Mouse (Mus musculus) heart, postnatal 0 days (tissue): ENCODE results near the gene Timm50.

Experiments
- CTCF ChIP-seq: IDR thresholded peaks from 2 replicates; pipeline ENCODE4 v1.5.1; 2016; ENCODE audit warnings: antibody characterized with exemption, control low read depth, low read depth
- EP300 ChIP-seq: IDR thresholded peaks from 2 replicates; pipeline ENCODE4 v1.6.1; 2016; ENCODE audit warnings: antibody characterized with exemption, low read depth

DNA sequence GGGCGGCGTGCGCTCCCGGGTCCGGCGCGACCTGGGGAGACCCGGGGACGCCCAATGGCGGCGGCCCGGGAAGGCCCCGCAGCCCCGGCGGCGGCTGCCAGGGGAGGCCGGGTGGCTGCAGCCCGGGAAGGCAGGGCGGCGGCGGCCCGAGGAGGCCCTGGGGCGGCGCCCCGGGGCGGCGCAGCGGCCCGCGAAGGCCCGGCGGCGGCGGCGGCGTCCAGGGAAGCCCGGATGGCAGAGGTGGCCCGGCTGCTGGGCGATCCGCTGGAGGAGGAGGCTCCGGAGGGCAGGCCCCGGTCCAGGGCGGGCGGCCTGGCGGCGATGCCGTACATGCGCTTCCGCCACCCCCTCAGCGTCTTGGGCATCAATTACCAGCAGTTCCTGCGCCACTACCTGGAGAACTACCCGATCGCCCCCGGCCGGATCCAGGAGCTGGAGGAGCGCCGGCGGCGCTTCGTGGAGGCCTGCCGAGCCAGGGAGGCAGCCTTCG is 43.8 kb downstream of the Timm50 start:
- TF ChIP-seq CTCF (no peak), EP300 (no peak)
